Mouse (Mus musculus) spleen, postnatal 4 days (tissue): ENCODE measurements around the gene Coro1c.

Source experiments
- DNase-seq, 2 experiments: peaks; one replicate each; pipeline ENCODE4 v3.0.0; 2022; ENCODE audit warnings: low spot score in 2 of 2

The Coro1c gene

GRCm38 (mm10) chr5:113856631-113857030 lies 51.9 kb downstream of the Coro1c start:
- no peak for DNase-seq

GRCm38 (mm10) chr5:113855696-113856095 lies 52.9 kb downstream of the Coro1c start:
- no peak for DNase-seq

- DNase-seq: no peak
Observed at GRCm38 (mm10) chr5:113855117-113855516, 53.4 kb downstream of the Coro1c start.

- peak; percentile 85 to 96 for DNase-seq
Observed at GRCm38 (mm10) chr5:113854494-113854893, 54.1 kb downstream of the Coro1c start.

- no peak for DNase-seq
Observed at GRCm38 (mm10) chr5:113853541-113853940, 55.0 kb downstream of the Coro1c start.

GRCm38 (mm10) chr5:113852463-113852862 lies 56.1 kb downstream of the Coro1c start:
- DNase-seq: no peak

GRCm38 (mm10) chr5:113850680-113851230 lies 57.8 kb downstream of the Coro1c start:
- no peak for DNase-seq

- DNase-seq: no peak
Observed at GRCm38 (mm10) chr5:113847636-113848035, 60.9 kb downstream of the Coro1c start.

- peak in 1 of 2 experiments; percentile 68 for DNase-seq
Observed at GRCm38 (mm10) chr5:113846656-113847055, 61.9 kb downstream of the Coro1c start.

- DNase-seq: no peak
Observed at GRCm38 (mm10) chr5:113845627-113846026, 62.9 kb downstream of the Coro1c start.

GRCm38 (mm10) chr5:113844721-113845120 lies 63.8 kb downstream of the Coro1c start:
- DNase-seq: peak; percentile 82 to 93

- no peak for DNase-seq
Observed at GRCm38 (mm10) chr5:113844106-113844505, 64.5 kb downstream of the Coro1c start.

GRCm38 (mm10) chr5:113842906-113843305 lies 65.7 kb downstream of the Coro1c start:
- DNase-seq: no peak

GRCm38 (mm10) chr5:113842244-113842643 lies 66.3 kb downstream of the Coro1c start:
- no peak for DNase-seq

GRCm38 (mm10) chr5:113841243-113842225 lies 67.0 kb downstream of the Coro1c start:
- no peak for DNase-seq

GRCm38 (mm10) chr5:113840443-113840842 lies 68.1 kb downstream of the Coro1c start:
- DNase-seq: no peak

GRCm38 (mm10) chr5:113836961-113837360 lies 71.6 kb downstream of the Coro1c start:
- DNase-seq: no peak

GRCm38 (mm10) chr5:113833316-113833947 lies 75.1 kb downstream of the Coro1c start:
- DNase-seq: no peak

- peak in 1 of 2 experiments; percentile 49 for DNase-seq
Observed at GRCm38 (mm10) chr5:113832490-113832901, 76.1 kb downstream of the Coro1c start, which contains the start of gene Selplg. Gene Selplg (minus strand): TSS chr5:113832644.

GRCm38 (mm10) chr5:113831741-113832140 lies 76.8 kb downstream of the Coro1c start:
- no peak for DNase-seq

GRCm38 (mm10) chr5:113830796-113831195 lies 77.8 kb downstream of the Coro1c start:
- DNase-seq: no peak

GRCm38 (mm10) chr5:113830292-113830643 lies 78.3 kb downstream of the Coro1c start:
- peak; percentile 83 to 89 for DNase-seq
